Mouse (Mus musculus) cortical plate, adult 2 months (tissue): Measurements from ENCODE around the gene Pip4k2a.

Source experiments
- CTCF ChIP-seq: fragments of 200-500 bp; IDR thresholded peaks from 2 replicates; pipeline ENCODE4 v1.5.1; 2011; ENCODE audit warnings: mild to moderate bottlenecking, control low read depth, low read length; ENCODE audit not compliant: insufficient read depth; ENCODE audit errors: extremely low read depth
- POLR2A ChIP-seq: fragments of 200-500 bp; IDR thresholded peaks from 2 replicates; pipeline ENCODE4 v1.6.1; 2011; ENCODE audit warnings: mild to moderate bottlenecking, low read length, control low read depth; ENCODE audit not compliant: insufficient read depth; ENCODE audit errors: extremely low read depth

- TF ChIP-seq CTCF = no peak
- no peak for TF ChIP-seq POLR2A
Observed at GRCm38 (mm10) chr2:18920461-18920877, 77.5 kb downstream of the Pip4k2a start.
